Mouse (Mus musculus): Measurements from ENCODE around the gene Tmem198b. TPM values are rescaled to one million over a fixed set of nuclear protein-coding genes. Genes with fewer than 3 reads are reported as not detected.

The Tmem198b gene
- polyA plus RNA-seq, 1 experiment from 2014 or later = 5.7 TPM

DNA sequence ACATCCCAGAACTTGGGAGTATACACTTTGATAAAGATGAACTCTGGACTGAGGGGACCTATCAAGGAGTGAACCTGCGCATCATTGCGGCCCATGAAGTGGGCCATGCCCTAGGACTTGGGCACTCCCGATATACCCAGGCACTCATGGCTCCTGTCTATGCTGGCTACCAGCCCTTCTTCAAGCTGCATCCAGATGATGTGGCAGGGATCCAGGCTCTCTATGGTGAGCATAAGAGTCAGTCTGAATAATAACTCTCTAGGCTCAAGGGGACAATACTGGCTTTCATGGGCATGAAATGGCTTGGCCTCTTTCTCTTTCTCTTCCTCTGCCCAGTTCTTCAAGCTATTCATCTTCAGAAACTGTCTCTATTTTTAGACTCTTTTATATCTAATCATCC, 8.6 kb downstream of the Tmem198b start:
- Histone ChIP-seq H3K27me3 (replicated peaks; ENCODE audit: control insufficient read depth, insufficient read depth, low read length) (no peaks in the 10 kb centered on the region), H3K4me1 (replicated peaks; ENCODE audit: control insufficient read depth, insufficient read depth, low read length) (no peaks in the 10 kb centered on the region), H3K4me3 (ENCODE audit: low read depth, low read length) (no peak overlapping the region), H3K27ac (ENCODE audit: low read depth, low read length) (no peak overlapping the region), H3K9ac (ENCODE audit: low read depth, low read length) (no peak overlapping the region), H3K4me2 (replicated peaks; ENCODE audit: low read depth) (no peak overlapping the region), H3K9me3 (ENCODE audit: control insufficient read depth) (no peaks in the 10 kb centered on the region), H3K36me3 (ENCODE audit: control insufficient read depth, insufficient read depth) (peaks cover 6% of the 10 kb centered on the region)
- 91% methylated on average over 3 of the region's 3 CpGs for WGBS
- no peak for ATAC-seq
- no peak for TF ChIP-seq CTCF (IDR thresholded peaks at IDR 0.05; ENCODE audit: low read depth)

GRCm38 (mm10) chr10:128794391-128794790, 9.8 kb downstream of the Tmem198b start:
- no peak for ATAC-seq
- H3K4me1 ChIP-seq (replicated peaks; ENCODE audit: control insufficient read depth, insufficient read depth, low read length) = no peaks in the 10 kb centered on the region
- no peak overlapping the region for H3K9ac ChIP-seq (ENCODE audit: low read depth, low read length)
- no peaks in the 10 kb centered on the region; the same call in 1 of the 2 replicates for H3K36me3 ChIP-seq (ENCODE audit: control insufficient read depth, insufficient read depth)
- 87% methylated on average over 5 of the region's 5 CpGs for WGBS
- no peak overlapping the region for H3K4me3 ChIP-seq (ENCODE audit: low read depth, low read length)
- no peaks in the 10 kb centered on the region for H3K27me3 ChIP-seq (replicated peaks; ENCODE audit: control insufficient read depth, insufficient read depth, low read length)
- no peak for TF ChIP-seq CTCF (IDR thresholded peaks at IDR 0.05; ENCODE audit: low read depth)
- H3K9me3 ChIP-seq (ENCODE audit: control insufficient read depth) = no peaks in the 10 kb centered on the region
- H3K4me2 ChIP-seq (replicated peaks; ENCODE audit: low read depth) = no peak overlapping the region
- no peak overlapping the region for H3K27ac ChIP-seq (ENCODE audit: low read depth, low read length)

GRCm38 (mm10) chr10:128793258-128793657, 10.9 kb downstream of the Tmem198b start:
- H3K4me1 ChIP-seq (replicated peaks; ENCODE audit: control insufficient read depth, insufficient read depth, low read length) = no peaks in the 10 kb centered on the region
- no peaks in the 10 kb centered on the region for H3K9me3 ChIP-seq (ENCODE audit: control insufficient read depth)
- WGBS = 100% methylated on average over 1 of the region's 1 CpGs
- H3K4me2 ChIP-seq (replicated peaks; ENCODE audit: low read depth) = no peak overlapping the region
- no peak overlapping the region for H3K4me3 ChIP-seq (ENCODE audit: low read depth, low read length)
- no peak for ATAC-seq
- no peak overlapping the region for H3K9ac ChIP-seq (ENCODE audit: low read depth, low read length)
- TF ChIP-seq CTCF (IDR thresholded peaks at IDR 0.05; ENCODE audit: low read depth) = no peak
- H3K36me3 ChIP-seq (ENCODE audit: control insufficient read depth, insufficient read depth) = no peaks in the 10 kb centered on the region
- H3K27me3 ChIP-seq (replicated peaks; ENCODE audit: control insufficient read depth, insufficient read depth, low read length) = no peaks in the 10 kb centered on the region
- H3K27ac ChIP-seq (ENCODE audit: low read depth, low read length) = no peak overlapping the region

GRCm38 (mm10) chr10:128792041-128792440, 12.1 kb downstream of the Tmem198b start:
- Histone ChIP-seq H3K9ac (ENCODE audit: low read depth, low read length) (no peak overlapping the region), H3K36me3 (ENCODE audit: control insufficient read depth, insufficient read depth) (no peaks in the 10 kb centered on the region), H3K27me3 (replicated peaks; ENCODE audit: control insufficient read depth, insufficient read depth, low read length) (no peaks in the 10 kb centered on the region), H3K4me3 (ENCODE audit: low read depth, low read length) (no peak overlapping the region), H3K4me2 (replicated peaks; ENCODE audit: low read depth) (no peak overlapping the region), H3K9me3 (ENCODE audit: control insufficient read depth) (no peaks in the 10 kb centered on the region), H3K27ac (ENCODE audit: low read depth, low read length) (no peak overlapping the region), H3K4me1 (replicated peaks; ENCODE audit: control insufficient read depth, insufficient read depth, low read length) (no peaks in the 10 kb centered on the region)
- no peak for ATAC-seq
- 0 out of 2 replicates have a peak, but pooled peaks have one; percentile 20 for TF ChIP-seq CTCF (IDR thresholded peaks at IDR 0.05; ENCODE audit: low read depth)

DNA sequence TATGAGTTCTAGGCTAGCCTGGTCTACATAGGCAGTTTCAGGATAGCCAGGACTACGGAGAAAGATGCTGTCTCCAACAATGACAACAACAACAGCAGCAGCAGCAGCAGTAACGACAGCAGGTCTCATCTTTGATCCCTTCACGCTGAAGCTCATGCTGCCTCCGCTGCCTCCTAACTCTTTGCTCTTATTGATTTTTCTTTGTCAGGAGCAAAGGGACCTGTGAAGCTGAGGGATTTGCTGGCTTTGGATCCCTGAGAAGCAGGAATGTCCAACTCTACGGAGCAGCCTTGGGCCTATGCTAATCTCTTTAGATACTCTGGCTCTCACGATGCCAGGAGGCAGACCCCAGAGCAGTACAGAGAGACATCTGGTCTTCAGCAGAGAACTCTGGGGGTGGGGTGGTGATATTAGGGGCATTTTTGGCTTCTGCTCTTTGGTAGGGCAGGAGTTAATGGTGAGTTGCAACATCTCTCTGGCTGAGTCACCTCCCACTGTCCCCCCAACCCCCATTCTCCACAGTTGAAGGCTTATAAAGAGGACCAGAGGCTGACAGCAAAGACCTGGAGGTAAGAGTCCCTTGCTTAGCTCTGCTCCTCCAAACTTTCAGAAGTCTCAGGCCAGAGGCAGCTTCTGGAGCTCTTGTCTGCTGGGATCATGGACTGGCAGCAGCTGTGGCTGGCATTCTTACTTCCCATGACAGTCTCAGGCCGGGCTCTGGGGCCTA, 13.6 kb downstream of the Tmem198b start, which contains the start of gene Mmp19:
Mmp19 (plus strand) TSS at position 513 of the 727 bp plus-strand sequence.
- no peak for TF ChIP-seq CTCF (IDR thresholded peaks at IDR 0.05; ENCODE audit: low read depth)
- Histone ChIP-seq H3K9me3 (ENCODE audit: control insufficient read depth) (no peaks in the 10 kb centered on the region), H3K4me2 (replicated peaks; ENCODE audit: low read depth) (no peak within 1 kb of the TSS), H3K4me1 (replicated peaks; ENCODE audit: control insufficient read depth, insufficient read depth, low read length) (no peaks in the 10 kb centered on the region), H3K27ac (ENCODE audit: low read depth, low read length) (no peak within 1 kb of the TSS), H3K36me3 (ENCODE audit: control insufficient read depth, insufficient read depth) (no peaks in the 10 kb centered on the region), H3K27me3 (replicated peaks; ENCODE audit: control insufficient read depth, insufficient read depth, low read length) (no peaks in the 10 kb centered on the region), H3K9ac (ENCODE audit: low read depth, low read length) (0 out of 2 replicates have a peak within 1 kb of the TSS, but pooled peaks have one; percentile 3), H3K4me3 (ENCODE audit: low read depth, low read length) (no peak within 1 kb of the TSS)
- no peak for ATAC-seq
- WGBS = 54% methylated on average over 7 of the region's 7 CpGs

- H3K4me1 ChIP-seq (replicated peaks; ENCODE audit: control insufficient read depth, insufficient read depth, low read length) = no peaks in the 10 kb centered on the region
- ATAC-seq = no peak
- H3K36me3 ChIP-seq (ENCODE audit: control insufficient read depth, insufficient read depth) = no peaks in the 10 kb centered on the region
- no peak overlapping the region for H3K27ac ChIP-seq (ENCODE audit: low read depth, low read length)
- H3K4me3 ChIP-seq (ENCODE audit: low read depth, low read length) = no peak overlapping the region
- TF ChIP-seq CTCF (IDR thresholded peaks at IDR 0.05; ENCODE audit: low read depth) = no peak
- 92% methylated on average over 1 of the region's 1 CpGs for WGBS
- H3K9ac ChIP-seq (ENCODE audit: low read depth, low read length) = no peak overlapping the region
- no peaks in the 10 kb centered on the region for H3K27me3 ChIP-seq (replicated peaks; ENCODE audit: control insufficient read depth, insufficient read depth, low read length)
- H3K9me3 ChIP-seq (ENCODE audit: control insufficient read depth) = no peaks in the 10 kb centered on the region
- H3K4me2 ChIP-seq (replicated peaks; ENCODE audit: low read depth) = no peak overlapping the region
Measured at GRCm38 (mm10) chr10:128780200-128780599, 24.0 kb downstream of the Tmem198b start.
